Mouse (Mus musculus) adrenal gland, adult 2 months (tissue): ENCODE results near the gene Hhex. TPM values are rescaled to one million over a fixed set of nuclear protein-coding genes. Genes with fewer than 3 reads are reported as not detected.

ENCODE experiments used
- DNase-seq: peaks from one replicate; pipeline ENCODE4 v3.0.0; 2021
- polyA plus RNA-seq: library from polyadenylated mRNA; depleted of rRNA; stranded (reverse); fragments of >200 nt; gene quantifications from 2 replicates; pipeline ENCODE4 v1.2.3, GENCODE M21; 2012; rRNA removed
- total RNA-seq, 2 experiments: library from RNA; stranded (reverse); gene quantifications; 2 replicates each; pipeline ENCODE4 v1.2.3; 2021

The Hhex gene
- total and polyA plus RNA-seq, 3 experiments: 38.0 to 162 (median 79.8) TPM

- no peak for DNase-seq
These were observed 14.6 kb downstream of the Hhex start for GRCm38 (mm10) chr19:37449246-37449645.

- DNase-seq: no peak
These were observed 20.9 kb downstream of the Hhex start for GRCm38 (mm10) chr19:37455528-37455927.

- peak; percentile 20 for DNase-seq
These were observed 21.4 kb downstream of the Hhex start for GRCm38 (mm10) chr19:37455961-37456360.

- DNase-seq: no peak
These were observed 23.4 kb downstream of the Hhex start for GRCm38 (mm10) chr19:37458013-37458412.

GRCm38 (mm10) chr19:37466403-37466802, 31.8 kb downstream of the Hhex start:
- DNase-seq: no peak

GRCm38 (mm10) chr19:37466978-37467377, 32.4 kb downstream of the Hhex start:
- no peak for DNase-seq

- DNase-seq: peak; percentile 53
These were observed 34.4 kb downstream of the Hhex start for GRCm38 (mm10) chr19:37468841-37469566.

GRCm38 (mm10) chr19:37471680-37472079, 37.1 kb downstream of the Hhex start:
- no peak for DNase-seq

- no peak for DNase-seq
These were observed 38.0 kb downstream of the Hhex start for GRCm38 (mm10) chr19:37472589-37472988.

- DNase-seq: no peak
These were observed 47.1 kb downstream of the Hhex start for GRCm38 (mm10) chr19:37481704-37482103.

GRCm38 (mm10) chr19:37482556-37483187, 48.1 kb downstream of the Hhex start:
- DNase-seq: no peak

- peak; percentile 64 for DNase-seq
These were observed 50.2 kb downstream of the Hhex start for GRCm38 (mm10) chr19:37484787-37485186.

GRCm38 (mm10) chr19:37486801-37487200, 52.2 kb downstream of the Hhex start:
- peak; percentile 71 for DNase-seq

- DNase-seq: peak; percentile 56
These were observed 53.3 kb downstream of the Hhex start for GRCm38 (mm10) chr19:37487811-37488475.

GRCm38 (mm10) chr19:37488608-37489262, 54.1 kb downstream of the Hhex start:
- no peak for DNase-seq

Other genes starting within 250 kb of the Hhex start
- gene March5, start 227.3 kb upstream of the Hhex start, total RNA-seq: 100 to 1,000 TPM in 1 of 2 experiments, 10 to 100 TPM in 1; 97.0 to 117 TPM
- gene March5, start 227.3 kb upstream of the Hhex start, polyA plus RNA-seq: 42.9 and 77.8 TPM in 2 replicates
- 10 to 100 TPM; 17.0 to 17.2 TPM for gene Cpeb3, start 226.2 kb upstream of the Hhex start, total RNA-seq
- gene Cpeb3, start 226.2 kb upstream of the Hhex start, polyA plus RNA-seq: 26.4 and 31.4 TPM in 2 replicates
- gene Ide, start 97.0 kb upstream of the Hhex start, total RNA-seq: 100 to 1,000 TPM in 1 of 2 experiments, 10 to 100 TPM in 1; 95.7 to 121 TPM
- 12.1 and 17.1 TPM in 2 replicates for gene Ide, start 97.0 kb upstream of the Hhex start, polyA plus RNA-seq
- gene Kif11, start 58.4 kb upstream of the Hhex start, total RNA-seq: 1 to 10 TPM; 1.1 to 1.6 TPM
- gene Kif11, start 58.4 kb upstream of the Hhex start, polyA plus RNA-seq: 0.04 and 0.22 TPM in 2 replicates
- gene Exoc6, start 115.6 kb downstream of the Hhex start, total RNA-seq: 10 to 100 TPM; 20.5 to 20.9 TPM
- 3.3 and 3.7 TPM in 2 replicates for gene Exoc6, start 115.6 kb downstream of the Hhex start, polyA plus RNA-seq